Mouse (Mus musculus) G1E (cell line): ENCODE data around the gene Clcnka.

Source experiments
- CTCF ChIP-seq: IDR thresholded peaks from 2 replicates; pipeline ENCODE4 v1.5.1; 2012; ENCODE audit warnings: low read depth, low read length, inconsistent platforms, mixed read lengths
- GATA1 ChIP-seq: IDR thresholded peaks from 2 replicates; pipeline ENCODE4 v1.6.1; 2012; ENCODE audit warnings: borderline replicate concordance, low read length, inconsistent platforms, mixed read lengths
- GATA2 ChIP-seq: IDR thresholded peaks from 2 replicates; pipeline ENCODE4 v1.6.1; 2012; ENCODE audit warnings: low read depth, low read length, inconsistent platforms, borderline replicate concordance
- POLR2AphosphoS5 ChIP-seq: IDR thresholded peaks from 2 replicates; pipeline ENCODE4 v1.6.1; 2012; ENCODE audit warnings: low read depth, low read length, inconsistent platforms; ENCODE audit not compliant: insufficient replicate concordance
- TAL1 ChIP-seq: conservative IDR thresholded peaks from 2 replicates; pipeline ENCODE4 v1.6.1; 2012; ENCODE audit warnings: low read depth, low read length, inconsistent platforms, mixed read lengths

GRCm38 (mm10) chr4:141430997-141431396 is 32.5 kb upstream of the Clcnka start:
- TF ChIP-seq CTCF (no peak), TAL1 (no peak), GATA1 (no peak), POLR2AphosphoS5 (no peak), GATA2 (no peak)
